Mouse (Mus musculus) urinary bladder, postnatal 36 days (tissue): ENCODE measurements around the gene Pou2f3.

ENCODE experiments used
- DNase-seq, 2 experiments: peaks; one replicate each; pipeline ENCODE4 v3.0.0; 2022; ENCODE audit warnings: low spot score in 2 of 2, mixed read lengths in 1 of 2

The Pou2f3 gene

DNA sequence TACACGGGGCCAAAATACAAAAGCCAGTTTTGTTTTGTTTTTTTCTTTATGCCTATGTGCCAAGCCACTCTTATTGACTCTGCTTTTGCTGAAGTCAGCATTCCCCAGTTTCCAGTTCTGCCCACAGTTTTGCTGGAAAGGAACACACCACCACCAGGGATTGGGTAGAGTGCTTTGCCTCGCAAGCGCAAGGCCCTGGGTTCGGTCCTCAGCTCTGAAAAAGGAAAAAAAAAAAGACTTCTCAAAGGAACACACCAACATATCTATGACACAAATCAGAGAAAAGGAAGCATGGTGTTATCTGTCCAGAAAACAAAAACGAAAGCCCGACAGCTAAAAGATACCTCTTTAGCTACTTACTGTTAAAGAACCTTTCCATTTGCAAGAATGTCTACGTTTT is 101.0 kb downstream of the Pou2f3 start:
- DNase-seq: no peak

DNA sequence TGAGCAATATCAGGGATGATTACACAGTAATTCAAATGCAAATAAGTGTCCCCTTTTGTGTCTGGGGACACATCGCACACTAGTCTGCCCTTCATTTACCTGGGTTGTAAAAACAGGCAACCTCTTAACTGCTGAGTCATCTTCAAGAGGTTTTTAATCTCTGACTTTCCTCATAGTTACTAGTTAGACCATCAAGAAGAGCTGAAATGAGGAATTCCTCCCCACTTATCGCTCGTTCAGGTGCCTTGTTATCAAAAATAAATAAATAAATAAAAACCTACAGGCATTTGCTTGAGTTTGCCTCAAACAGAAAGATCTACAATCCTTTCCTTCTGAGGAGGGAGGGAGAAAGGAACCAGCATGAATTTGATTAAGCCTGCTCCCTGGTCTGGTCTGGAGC is 101.4 kb downstream of the Pou2f3 start:
- DNase-seq: no peak

DNA sequence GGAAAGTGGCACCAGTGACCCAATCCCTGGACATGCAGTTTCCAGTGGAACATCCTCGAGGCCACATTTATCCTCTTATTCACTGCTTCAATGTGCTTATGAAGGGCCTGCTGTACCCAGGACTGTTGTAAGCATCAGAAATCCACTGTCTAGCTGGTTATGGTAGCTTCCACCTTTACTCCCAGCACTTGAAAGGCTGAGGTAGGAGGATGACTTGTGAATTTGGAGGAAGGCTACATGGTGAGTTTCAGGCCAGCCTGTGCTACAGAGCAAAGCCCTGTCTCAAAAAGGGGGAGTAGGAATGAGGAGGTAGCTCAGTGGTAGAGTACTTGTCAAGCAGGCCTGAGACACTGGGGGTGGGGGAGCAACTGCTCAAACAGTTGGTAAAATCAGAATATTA is 102.1 kb downstream of the Pou2f3 start:
- no peak for DNase-seq

DNA sequence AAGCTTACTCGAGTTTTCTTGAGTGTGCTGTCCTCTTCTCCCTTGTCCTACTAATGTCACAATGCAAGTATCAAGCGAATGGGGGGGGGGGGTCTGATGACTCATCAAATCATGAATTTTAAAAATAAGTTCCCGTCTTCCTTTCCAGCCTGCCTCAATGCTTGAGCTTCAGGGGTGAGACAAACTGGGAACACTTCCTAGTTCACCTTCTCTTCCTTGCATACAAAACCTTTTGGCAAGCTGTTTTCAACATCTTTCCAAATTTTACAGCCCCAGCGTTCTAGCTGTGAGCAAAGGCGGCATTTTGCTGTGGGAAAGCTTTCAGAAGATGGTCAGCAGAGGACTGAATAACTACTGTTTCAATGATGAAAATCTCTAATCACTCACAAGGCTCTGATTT is 102.6 kb downstream of the Pou2f3 start:
- DNase-seq: no peak

DNA sequence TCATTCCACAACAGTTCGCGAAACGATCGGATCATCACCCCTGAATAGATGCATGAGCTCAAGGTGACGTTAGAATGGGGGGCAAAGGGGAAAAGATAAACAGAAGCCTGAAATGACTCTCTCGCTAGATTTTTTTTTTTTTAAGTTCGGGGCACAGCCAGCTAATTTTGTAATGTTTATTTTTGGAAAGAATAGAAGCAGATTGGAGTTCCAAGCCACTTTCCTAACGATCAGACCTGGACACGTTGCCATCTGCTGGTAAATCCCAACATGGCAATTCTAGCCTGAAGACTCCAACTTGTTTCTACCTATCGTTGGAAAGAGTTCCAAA is 103.0 kb downstream of the Pou2f3 start, which contains the start of gene Arhgef12:
Gene Arhgef12, minus strand, starts transcription at position 53 of the 331 bp plus-strand sequence.
- DNase-seq: peak in 1 of 2 experiments; percentile 49

DNA sequence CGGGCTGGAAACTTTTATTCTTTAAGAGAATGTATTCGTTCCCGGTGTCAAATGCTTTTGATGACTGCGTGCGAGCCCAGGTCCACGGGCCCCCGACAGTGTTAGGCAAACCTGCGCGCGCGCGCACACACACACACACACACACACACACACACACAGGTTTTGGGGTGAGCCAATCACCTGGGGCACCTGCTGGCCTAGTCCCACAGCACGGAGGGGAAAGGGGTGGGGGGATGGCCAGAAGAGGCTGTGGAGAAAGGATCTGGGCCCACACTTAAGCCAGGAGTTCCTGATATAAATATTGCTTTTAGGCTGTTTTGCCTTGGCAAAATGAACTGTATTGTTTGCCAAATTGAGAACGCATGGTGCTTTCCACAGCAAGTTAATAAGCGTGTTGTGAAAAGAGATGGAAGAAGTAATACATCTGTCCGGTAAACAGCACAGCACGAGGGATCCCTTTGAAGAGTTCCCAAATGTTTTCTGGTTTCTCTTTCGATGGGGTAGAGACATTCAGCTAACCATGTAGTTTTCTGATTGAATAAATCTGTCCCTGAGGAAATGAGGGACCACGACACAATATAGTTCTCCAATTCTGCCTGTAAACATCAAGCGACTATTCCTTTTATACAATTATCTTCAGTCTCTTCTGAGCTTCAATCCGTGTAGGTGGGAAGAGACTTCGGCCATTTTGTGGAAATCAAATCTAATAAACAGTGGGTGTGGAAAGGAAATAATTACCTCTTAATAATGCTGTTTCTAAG is 103.6 kb downstream of the Pou2f3 start:
- peak; percentile 32 to 46 for DNase-seq

DNA sequence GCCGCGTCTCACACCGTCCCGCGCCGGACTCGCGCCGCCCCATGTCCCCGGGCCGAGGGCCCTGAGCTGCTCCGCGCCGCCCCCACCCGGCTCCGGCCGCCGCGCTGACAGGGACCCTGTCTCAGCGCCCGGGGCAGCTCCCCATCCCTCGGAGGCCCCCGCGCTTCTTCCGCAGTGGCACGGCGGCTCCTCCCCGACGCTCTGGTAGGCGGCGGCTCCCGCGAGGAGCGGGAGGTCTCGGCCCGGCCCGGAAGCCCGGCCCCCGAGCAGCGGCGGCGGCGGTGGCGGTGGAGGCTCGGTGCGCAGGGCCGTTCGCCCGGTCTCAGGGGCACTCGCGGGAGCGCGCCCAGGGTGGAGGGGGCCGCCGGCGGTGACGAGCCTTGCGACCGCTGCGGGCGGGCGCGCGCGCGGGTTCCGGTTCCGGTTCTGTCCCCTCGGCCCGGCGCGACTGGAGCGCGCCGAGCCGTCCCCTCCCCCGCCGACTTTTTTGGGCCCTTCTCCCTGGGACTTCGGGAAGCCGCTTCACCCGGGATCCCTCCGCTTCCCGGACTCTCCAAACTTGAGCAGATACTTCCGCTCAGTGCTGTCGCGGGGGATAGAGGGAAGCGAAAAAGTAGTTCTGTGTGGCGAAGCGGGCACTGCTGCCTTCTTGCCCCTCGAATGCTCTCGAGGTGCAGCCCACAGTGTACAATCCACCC is 104.4 kb downstream of the Pou2f3 start:
- peak; percentile 84 to 92 for DNase-seq

DNA sequence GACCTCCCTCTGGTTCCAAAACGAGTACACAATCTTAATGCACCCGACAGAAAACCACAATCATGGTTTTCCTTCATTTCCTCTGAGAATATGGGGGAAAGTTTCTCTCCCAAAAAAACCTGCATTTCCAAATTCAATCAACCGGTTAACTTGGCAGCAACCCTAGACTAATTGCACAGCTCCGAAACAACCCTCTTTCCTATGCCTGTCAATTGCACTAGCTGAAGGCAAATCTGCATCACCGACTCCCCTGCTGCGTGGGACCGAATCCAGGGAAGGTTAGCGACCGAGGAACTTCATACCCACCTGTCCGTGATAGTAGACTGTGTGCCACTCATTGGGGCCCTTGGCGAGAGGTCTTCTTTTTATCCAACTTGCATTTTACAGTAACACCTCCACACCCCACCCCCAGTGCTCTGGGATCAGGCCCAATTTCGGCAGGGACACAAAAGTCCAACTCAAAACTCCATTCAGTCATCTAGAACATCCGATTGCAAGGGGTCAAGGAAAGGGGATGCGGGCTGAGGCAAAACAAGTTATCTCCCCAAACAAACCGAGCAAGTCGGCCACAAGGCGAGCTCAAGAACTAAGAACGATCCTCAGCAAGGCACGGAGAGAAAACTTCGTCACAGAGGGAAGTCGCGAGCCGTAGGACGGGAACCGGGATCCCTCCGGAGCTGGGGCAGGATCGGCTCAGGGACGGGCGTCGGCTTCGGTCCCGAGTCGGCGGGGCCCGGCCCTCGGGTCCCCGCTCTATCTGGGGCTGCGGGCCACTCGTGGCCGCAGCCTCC is 105.1 kb downstream of the Pou2f3 start:
- peak; percentile 38 to 43 for DNase-seq

DNA sequence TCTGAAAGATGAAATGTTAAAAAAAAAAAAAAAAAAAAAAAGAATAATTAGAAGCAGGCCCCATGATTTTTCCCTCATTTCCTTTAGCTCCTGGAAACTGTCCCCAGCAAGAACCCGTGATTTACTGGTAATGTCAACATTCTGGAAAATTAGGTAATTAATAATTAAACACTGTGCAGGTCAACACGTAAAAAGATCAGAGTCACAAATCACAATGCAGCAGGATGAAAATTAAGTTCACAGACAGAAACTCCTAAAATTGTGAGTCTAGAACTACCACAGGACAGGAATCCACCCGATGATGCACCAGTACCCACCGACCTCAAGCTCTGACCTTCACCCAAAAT is 105.7 kb downstream of the Pou2f3 start:
- no peak for DNase-seq

DNA sequence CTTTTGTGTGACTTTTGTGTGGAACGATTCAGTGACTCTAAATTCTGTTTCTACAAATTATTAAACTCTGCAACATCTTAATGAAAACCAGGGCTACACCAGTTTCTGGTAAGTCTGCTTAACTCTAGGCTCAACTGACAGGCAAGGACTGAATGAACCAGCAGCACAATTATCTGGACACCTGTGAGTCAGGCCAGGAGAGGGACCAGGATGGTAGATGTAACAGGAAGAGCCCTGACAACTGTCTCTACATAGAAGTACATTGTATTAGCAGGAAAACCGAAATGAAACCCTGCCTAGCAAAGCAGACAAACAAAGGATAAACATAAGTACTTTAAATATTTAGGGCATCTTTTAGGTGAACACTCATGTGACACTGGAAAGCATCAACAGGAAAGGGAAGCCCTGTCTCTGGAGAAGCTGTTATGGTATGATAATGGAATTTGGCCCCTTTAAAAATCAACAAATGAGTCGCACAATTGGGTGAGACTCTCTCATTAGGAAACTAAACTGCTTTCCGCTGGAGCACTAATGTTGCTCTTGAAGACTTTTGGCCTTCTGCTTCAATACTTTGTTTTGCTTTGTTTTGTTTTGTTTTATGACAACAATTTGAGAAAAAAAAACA is 106.4 kb downstream of the Pou2f3 start:
- DNase-seq: no peak

DNA sequence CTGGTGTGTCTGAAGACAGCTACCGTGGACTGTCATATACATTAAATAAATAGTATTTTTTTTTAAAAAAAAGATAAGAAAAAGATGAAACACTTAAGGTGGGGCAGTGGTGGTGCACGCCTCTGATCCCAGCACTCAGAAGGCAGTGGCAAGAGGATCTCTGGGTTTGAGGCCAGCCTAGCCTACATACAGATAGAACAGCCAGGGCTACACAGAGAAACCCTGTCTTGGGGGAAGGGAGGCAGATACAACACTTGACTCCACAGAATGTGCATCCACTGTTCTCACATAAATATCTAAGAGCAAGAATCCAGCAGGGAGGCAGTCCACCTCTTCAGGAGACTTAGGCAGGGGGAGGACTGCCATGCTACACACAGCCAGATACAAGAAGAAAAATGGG is 107.2 kb downstream of the Pou2f3 start:
- no peak for DNase-seq

DNA sequence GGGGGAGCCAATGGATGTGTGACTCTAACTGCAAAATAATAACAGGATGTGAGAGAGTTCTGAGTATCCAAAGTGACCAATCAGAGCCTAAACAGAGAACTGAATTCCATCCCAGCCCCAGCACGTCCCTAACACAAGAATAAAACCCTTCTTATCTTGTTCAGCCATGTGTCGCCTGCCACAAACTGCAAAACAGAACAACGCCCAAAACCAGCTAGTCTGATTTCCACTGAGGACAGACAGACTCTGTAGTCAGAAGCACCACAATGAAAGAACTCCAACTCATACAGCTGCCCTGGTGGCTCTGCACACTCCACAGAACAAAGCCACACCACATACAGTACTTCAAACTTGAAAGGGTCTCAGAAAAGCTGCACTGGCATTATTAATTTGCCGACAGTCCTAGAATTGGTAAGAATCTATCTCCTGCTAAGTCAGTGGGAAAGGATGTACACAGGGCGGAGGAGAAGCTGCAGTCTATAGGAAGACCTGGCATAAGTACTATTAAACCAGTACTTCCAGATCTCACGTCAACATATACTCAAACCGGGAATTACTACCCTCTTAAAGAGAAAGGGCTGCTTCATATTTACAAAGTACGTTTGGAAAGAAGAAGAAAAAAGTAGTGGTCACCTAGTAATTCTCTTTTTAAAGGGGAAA is 108.1 kb downstream of the Pou2f3 start:
- DNase-seq: no peak

DNA sequence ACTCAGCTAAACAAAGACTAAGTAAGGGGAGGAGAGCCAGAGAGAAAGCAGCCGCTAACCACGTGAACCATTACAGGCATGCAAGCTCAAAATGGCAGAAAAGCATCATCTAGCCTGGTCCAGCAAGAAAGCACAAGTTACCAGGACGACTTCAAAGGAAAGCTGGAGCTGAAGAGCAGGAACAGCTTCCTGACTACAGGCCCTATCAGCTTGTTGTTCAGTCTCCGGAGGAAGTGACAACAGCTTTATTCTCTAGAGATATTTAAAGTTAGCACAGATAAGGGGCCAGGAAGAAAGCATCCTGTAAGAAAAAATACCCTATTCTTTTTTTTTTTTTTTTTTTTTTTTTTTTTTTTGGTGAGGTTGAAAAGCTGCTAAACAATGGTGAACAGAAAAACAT is 111.2 kb downstream of the Pou2f3 start:
- DNase-seq: no peak

DNA sequence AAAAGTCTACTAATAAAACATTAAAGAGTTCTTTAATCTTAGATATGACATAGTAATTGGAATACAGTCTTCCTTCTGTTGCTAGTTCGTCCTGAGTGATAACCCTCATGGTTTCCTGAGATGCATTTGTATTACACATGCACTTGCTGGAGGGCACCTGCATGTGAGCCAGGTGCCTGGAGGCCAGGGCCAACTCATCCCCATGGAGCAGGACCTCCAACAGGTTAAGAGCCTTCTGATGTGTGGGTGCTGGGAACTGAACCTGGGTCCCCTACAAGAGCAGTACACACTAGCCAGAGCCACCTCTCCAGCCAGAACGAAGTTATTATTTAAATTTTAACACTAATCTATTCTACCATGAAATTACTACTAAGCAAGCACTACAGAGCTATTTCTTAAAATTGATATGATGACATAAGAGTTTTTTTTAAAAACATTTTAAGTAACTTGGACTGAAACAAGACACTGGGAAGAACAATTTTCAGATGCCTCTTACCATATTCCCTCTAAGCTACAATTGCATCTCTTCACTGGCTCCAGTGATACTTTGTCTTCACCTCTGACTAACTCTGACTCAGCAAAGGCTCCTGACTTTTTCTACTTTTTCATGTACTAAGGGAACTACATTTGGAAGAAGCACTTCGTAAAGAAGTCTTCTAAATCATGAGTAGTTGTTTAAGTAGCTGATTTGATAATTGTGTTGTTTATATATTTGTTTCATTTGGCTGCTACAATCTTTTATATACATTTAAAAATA is 112.2 kb downstream of the Pou2f3 start:
- no peak for DNase-seq

DNA sequence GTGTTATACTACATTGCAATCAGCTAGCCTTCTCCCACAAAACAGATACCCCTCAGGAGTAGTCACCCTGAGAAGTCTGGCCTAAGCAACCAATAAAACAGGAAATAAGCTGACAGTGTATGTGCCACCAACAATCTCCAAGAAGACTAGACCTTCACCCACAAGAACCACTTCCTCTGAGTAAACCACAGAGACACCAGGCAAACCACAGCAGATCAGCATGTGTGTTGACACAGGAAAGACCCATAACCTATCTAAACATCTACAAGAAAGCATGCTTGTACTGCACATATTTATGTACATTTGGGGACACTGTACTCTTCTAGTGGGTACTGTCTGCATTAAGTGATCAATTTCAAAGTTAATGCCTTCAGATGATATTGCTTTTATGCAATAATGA is 113.8 kb downstream of the Pou2f3 start:
- no peak for DNase-seq

DNA sequence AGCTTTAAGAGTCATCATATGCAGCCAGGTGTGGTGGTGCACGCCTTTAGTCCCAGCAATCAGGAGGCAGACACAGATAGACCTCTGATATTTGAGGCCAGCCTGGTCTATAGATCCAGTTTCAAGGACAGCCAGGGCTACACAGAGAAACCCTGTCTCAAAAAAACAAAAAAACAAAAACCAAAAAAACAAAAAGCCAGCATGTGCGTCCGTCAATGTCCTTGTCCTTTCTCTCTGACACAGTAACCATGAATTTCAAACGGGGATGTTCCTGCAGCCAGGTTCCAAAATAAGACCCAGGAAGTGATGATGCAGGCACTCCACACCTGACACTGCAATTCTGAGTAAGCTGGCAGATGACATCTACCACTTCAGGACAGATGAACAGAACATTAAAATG is 115.3 kb downstream of the Pou2f3 start:
- DNase-seq: no peak

DNA sequence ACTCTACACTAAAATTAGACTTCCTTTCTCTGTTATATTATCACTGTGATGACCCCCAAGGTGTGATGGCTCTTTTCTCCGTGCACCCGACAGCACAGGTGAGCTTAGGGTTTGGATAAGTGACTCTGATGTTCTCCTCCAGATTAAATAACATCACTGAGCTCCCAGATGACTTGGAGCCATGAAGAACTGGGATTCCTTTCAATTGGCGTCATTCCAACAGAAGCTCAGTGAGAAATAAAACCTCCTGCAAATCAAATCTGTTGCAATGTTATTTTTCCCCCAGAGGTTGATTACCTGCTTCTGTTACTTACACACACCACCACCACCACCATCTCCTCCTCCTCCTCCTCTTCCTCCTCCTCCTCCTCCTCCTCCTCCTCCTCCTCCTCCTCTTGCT is 116.4 kb downstream of the Pou2f3 start:
- DNase-seq: no peak

DNA sequence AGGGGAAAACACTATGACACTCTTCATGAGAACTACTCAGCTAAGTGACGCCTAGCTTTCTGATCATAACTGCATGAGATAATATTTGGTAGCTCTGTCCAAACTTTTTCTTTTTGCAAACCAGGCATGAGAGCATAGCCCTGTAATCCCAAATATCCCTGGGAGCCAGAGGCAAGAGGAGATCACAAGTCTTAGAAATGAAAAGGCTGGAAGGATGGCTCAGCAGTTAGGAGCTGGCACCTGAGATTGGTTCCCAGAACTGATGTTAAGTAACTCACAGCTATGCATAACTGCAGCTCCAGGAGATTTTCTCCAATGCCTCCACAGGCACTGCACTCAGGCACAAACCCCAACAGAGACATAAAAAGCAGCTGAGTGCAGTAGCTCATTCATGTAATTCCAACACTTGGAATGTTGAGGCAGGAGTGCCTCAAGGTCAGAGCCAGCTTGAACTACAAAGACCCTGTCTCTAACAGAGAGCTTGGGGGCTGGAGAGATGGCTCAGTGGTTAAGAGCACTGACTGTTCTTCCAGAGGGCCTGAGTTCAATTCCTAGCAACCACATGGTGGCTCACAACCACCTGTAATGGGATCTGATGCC is 124.4 kb downstream of the Pou2f3 start:
- DNase-seq: no peak

DNA sequence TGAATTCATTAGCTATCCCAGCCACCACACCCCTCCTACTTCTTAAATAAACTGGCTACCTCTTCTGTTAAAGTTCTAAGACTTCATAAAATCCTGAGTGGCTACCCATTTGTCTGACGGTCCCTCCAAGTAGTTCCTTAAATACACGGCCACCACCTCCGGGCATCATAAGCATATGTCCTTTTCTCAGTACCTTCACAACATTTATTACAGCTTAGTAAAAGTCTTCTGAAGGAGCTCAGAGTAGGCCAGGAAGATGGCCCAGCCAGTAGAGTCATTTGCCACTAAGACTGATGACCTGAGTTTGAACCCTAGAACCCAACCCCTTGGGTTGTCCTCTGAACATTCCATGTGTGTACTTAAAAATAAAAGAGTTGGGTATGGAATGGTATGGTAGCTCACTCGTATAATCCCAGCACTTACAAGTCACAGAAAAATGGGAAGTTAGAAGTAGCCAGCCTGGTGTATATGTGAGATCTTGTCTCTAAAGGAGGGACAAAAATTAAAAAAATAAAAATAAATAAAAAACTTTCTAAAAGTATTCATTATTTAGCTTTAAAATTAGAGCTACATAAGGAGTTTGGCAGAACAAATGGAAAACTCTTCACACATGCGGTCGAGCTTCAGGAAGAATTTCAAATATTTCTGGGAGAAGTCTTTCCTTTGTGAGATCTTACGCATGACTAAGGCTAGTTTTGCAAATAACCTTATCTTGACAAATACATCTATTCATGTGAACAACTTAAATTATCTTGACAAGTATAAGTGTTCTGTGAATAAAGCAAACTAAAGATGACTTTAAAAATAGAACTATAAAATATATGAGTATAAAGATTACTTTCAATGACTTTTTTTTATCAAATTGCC is 125.4 kb downstream of the Pou2f3 start:
- no peak for DNase-seq
